Mouse (Mus musculus): ENCODE results near the gene Gldn.

Gene Gldn

DNA sequence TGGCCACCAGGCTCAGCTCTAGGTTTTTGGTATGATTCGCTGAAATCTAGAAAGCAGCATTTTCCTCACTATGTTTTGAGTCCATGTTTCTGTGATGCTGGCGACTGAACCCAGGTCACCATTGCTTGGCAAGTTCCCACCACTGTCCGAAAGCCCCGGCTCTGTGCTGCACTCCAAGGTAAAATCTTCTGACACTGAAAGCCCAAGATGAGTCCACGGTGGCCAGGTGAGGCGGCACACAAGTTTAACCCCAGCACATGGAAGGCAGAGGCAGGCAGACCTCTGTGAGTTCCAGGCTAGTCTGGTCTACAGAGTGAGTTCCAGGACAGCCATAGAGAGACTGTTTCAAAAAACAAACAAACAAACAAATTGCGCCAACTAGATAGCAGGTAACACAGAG lies 42.9 kb downstream of the Gldn start:
- no peak for TF ChIP-seq GATA4 (IDR thresholded peaks at IDR 0.05; ENCODE audit: insufficient replicate concordance, low read length)

DNA sequence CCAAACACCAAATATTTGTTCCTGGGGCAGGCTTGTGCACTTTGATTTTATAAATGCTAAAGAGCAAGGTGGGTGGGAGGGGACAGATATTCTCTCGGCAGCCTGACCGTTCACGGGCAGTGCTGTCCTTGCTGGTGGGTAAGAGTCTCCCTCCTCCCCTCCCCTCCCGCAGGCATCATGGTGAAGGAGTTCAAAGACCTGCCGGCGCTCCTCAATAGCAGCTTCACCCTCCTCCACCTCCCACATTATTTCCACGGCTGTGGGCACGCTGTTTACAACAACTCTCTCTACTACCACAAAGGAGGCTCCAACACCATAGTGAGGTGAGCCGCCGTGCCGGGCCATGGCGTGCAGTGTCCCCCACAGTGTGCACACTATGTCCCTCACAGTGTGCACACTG lies 49.3 kb downstream of the Gldn start:
- TF ChIP-seq GATA4 (IDR thresholded peaks at IDR 0.05; ENCODE audit: insufficient replicate concordance, low read length): no peak

- TF ChIP-seq GATA4 (IDR thresholded peaks at IDR 0.05; ENCODE audit: insufficient replicate concordance, low read length): no peak
These were observed 50.4 kb downstream of the Gldn start for GRCm38 (mm10) chr9:54336532-54337144.

DNA sequence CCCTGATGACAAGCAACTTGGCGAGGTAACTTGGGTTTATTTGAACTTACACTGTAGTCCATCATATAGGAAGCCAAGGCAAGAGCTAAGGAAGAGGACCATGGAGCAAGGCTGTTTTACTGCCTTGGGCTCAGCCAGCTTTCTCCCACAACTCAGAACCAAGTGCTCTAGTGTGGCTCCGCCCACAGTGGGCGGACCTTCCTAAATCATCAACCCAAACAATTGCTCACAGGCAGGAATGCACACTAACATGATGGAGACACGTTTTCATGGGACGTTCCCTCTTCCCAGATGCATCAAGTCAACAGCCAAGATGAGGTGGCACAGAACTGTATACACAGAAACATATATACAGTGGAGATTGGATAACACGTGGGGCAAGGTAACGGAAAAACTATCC lies 55.7 kb downstream of the Gldn start:
- no peak for TF ChIP-seq GATA4 (IDR thresholded peaks at IDR 0.05; ENCODE audit: insufficient replicate concordance, low read length)

DNA sequence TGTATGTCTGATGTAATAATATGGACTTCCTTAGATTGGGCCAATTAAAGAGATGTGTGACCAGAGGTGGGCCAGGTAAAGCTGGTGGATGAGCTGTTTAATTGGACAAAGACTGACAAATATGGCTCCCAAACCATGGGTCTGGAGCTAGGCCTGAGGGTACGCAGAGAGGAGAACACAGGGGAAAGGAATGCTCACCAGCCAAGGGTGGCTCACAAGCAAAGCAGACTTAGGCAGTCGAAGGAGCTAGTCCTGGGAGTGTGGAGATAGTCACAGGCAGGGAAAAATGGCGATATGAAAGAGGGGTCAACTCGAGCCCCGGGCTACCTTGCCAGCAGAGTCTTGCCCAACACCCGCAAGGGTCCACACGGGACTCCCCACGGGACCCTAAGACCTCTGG lies 70.5 kb downstream of the Gldn start:
- TF ChIP-seq GATA4 (IDR thresholded peaks at IDR 0.05; ENCODE audit: insufficient replicate concordance, low read length): no peak
